Mouse (Mus musculus) lung, postnatal 0 days (tissue): ENCODE results near the gene Jmy. TPM values are rescaled to one million over a fixed set of nuclear protein-coding genes. Genes with fewer than 3 reads are reported as not detected.

Experiments
- ATAC-seq: fragments of 200-750 bp; cut with Nextera tagmentation; 2 replicates; pipeline ENCODE4 v1.8.0; 2017; ENCODE audit warnings: moderate library complexity
- DNase-seq: peaks from one replicate; pipeline ENCODE4 v3.0.0-alpha.2; 2016; ENCODE audit warnings: low spot score
- H3K27ac ChIP-seq: fragments of 300-500 bp; sonication (generic); 2 replicates; pipeline ENCODE4 v1.5.1; 2014; ENCODE audit warnings: antibody characterized with exemption, mild to moderate bottlenecking, low read length, mixed read lengths
- H3K27me3 ChIP-seq: fragments of 300-500 bp; sonication (generic); replicated peaks from 2 replicates; pipeline ENCODE4 v1.6.1; 2014; ENCODE audit warnings: low read length, mixed read lengths; ENCODE audit not compliant: insufficient read depth
- H3K36me3 ChIP-seq: fragments of 300-500 bp; sonication (generic); 2 replicates; pipeline ENCODE4 v1.6.1; 2014; ENCODE audit warnings: low read length, mixed read lengths; ENCODE audit not compliant: insufficient read depth
- H3K4me1 ChIP-seq: fragments of 300-500 bp; sonication (generic); 2 replicates; pipeline ENCODE4 v1.6.1; 2014; ENCODE audit warnings: antibody characterized with exemption, low read depth, low read length, mixed read lengths; ENCODE audit not compliant: insufficient read depth
- H3K4me2 ChIP-seq: fragments of 300-500 bp; sonication (generic); replicated peaks from 2 replicates; pipeline ENCODE4 v1.6.1; 2014; ENCODE audit warnings: low read depth, mild to moderate bottlenecking, low read length, moderate library complexity, mixed read lengths
- H3K4me3 ChIP-seq: fragments of 300-500 bp; sonication (generic); 2 replicates; pipeline ENCODE4 v1.5.1; 2014; ENCODE audit warnings: low read depth, low read length
- H3K9ac ChIP-seq: fragments of 300-500 bp; sonication (generic); replicated peaks from 2 replicates; pipeline ENCODE4 v1.6.1; 2014; ENCODE audit warnings: low read depth, mild to moderate bottlenecking
- H3K9me3 ChIP-seq: fragments of 300-500 bp; sonication (generic); 2 replicates; pipeline ENCODE4 v1.6.1; 2016; ENCODE audit warnings: low read length, mixed read lengths
- CTCF ChIP-seq: IDR thresholded peaks from 2 replicates; pipeline ENCODE4 v1.5.1; 2016; ENCODE audit warnings: antibody characterized with exemption, mild to moderate bottlenecking
- EP300 ChIP-seq: IDR thresholded peaks from 2 replicates; pipeline ENCODE4 v1.6.1; 2016; ENCODE audit warnings: antibody characterized with exemption, mild to moderate bottlenecking, control low read depth
- WGBS: fragments of 180-500 bp; shearing (Covaris S2); extraction: QIAGEN DNeasy Blood & Tissue Kit; methylation state at CpG from one replicate; pipeline ENCODE4 v1.1.7; 2014; 5-methylcytosine and 5-hydroxymethylcytosine counted together
- polyA plus RNA-seq: library from polyadenylated mRNA; unstranded; fragments of >200 nt; fragmentation: Nextera tagmentation; extraction: Ambion mirVana; gene quantifications from 2 replicates; pipeline ENCODE4 v1.2.1, GENCODE M21; 2015

The Jmy gene
- polyA plus RNA-seq, 1 experiment from 2014 or later, result 8.3 TPM

DNA sequence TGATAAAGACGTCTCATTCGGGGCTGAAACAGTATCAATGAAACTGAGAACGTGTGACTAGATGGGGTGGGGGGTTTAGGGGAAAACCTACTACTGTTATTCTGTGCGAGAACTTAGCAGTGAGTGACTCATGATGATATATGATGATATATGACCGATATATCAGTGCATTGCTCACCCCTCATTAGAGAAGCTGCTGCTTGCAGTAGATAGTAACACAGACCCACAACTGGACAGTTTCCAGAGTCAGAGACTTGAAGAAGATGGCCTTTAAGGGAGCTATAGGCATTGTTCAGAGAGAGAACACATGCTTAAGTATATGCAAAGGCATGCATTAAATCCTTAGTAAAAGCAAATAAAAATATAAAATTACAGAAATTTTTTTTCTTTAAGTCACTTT, 92.8 kb downstream of the Jmy start:
- H3K4me2 ChIP-seq, result no peak overlapping the region
- 71% methylated on average over 5 of the region's 5 CpGs for WGBS
- H3K9me3 ChIP-seq, result no peaks in the 10 kb centered on the region
- ATAC-seq (no peak), DNase-seq (no peak)
- no peaks in the 10 kb centered on the region for H3K27me3 ChIP-seq
- no peak overlapping the region for H3K9ac ChIP-seq
- no peaks in the 10 kb centered on the region for H3K4me1 ChIP-seq
- no peak overlapping the region for H3K4me3 ChIP-seq
- TF ChIP-seq CTCF (no peak), EP300 (no peak)
- no peak overlapping the region for H3K27ac ChIP-seq
- no peaks in the 10 kb centered on the region for H3K36me3 ChIP-seq

- WGBS, result 74% methylated on average over 7 of the region's 7 CpGs
- no peak for DNase-seq
Observed at GRCm38 (mm10) chr13:93401947-93402346, 97.7 kb downstream of the Jmy start.

GRCm38 (mm10) chr13:93399710-93400216, 99.8 kb downstream of the Jmy start:
- Histone ChIP-seq H3K9ac (no peak overlapping the region), H3K4me3 (no peak overlapping the region), H3K27me3 (no peaks in the 10 kb centered on the region), H3K4me1 (no peaks in the 10 kb centered on the region), H3K4me2 (no peak overlapping the region), H3K36me3 (no peaks in the 10 kb centered on the region), H3K9me3 (no peaks in the 10 kb centered on the region), H3K27ac (no peak overlapping the region)
- DNase-seq (no peak), ATAC-seq (no peak)
- 92% methylated on average over 5 of the region's 5 CpGs for WGBS
- TF ChIP-seq EP300 (no peak), CTCF (no peak)

More at GRCm38 (mm10) chr13:93401947-93402346, 97.7 kb downstream of the Jmy start:
- Histone ChIP-seq H3K27ac (no peak overlapping the region), H3K4me1 (no peaks in the 10 kb centered on the region), H3K4me2 (no peak overlapping the region), H3K9ac (no peak overlapping the region), H3K9me3 (no peaks in the 10 kb centered on the region), H3K27me3 (no peaks in the 10 kb centered on the region), H3K4me3 (no peak overlapping the region), H3K36me3 (no peaks in the 10 kb centered on the region)
- no peak for ATAC-seq
- TF ChIP-seq CTCF, result no peak
- no peak for TF ChIP-seq EP300

GRCm38 (mm10) chr13:93389242-93389625, 110.4 kb downstream of the Jmy start:
- ATAC-seq (no peak; the same call in 1 of the 2 replicates), DNase-seq (peak; percentile 46)
- Histone ChIP-seq H3K4me3 (no peak overlapping the region), H3K4me1 (no peaks in the 10 kb centered on the region), H3K9ac (no peak overlapping the region), H3K36me3 (no peaks in the 10 kb centered on the region), H3K27me3 (no peaks in the 10 kb centered on the region), H3K9me3 (no peaks in the 10 kb centered on the region), H3K27ac (no peak overlapping the region), H3K4me2 (no peak overlapping the region)
- WGBS, result 42% methylated on average over 2 of the region's 2 CpGs
- no peak for TF ChIP-seq CTCF
- TF ChIP-seq EP300, result no peak

DNA sequence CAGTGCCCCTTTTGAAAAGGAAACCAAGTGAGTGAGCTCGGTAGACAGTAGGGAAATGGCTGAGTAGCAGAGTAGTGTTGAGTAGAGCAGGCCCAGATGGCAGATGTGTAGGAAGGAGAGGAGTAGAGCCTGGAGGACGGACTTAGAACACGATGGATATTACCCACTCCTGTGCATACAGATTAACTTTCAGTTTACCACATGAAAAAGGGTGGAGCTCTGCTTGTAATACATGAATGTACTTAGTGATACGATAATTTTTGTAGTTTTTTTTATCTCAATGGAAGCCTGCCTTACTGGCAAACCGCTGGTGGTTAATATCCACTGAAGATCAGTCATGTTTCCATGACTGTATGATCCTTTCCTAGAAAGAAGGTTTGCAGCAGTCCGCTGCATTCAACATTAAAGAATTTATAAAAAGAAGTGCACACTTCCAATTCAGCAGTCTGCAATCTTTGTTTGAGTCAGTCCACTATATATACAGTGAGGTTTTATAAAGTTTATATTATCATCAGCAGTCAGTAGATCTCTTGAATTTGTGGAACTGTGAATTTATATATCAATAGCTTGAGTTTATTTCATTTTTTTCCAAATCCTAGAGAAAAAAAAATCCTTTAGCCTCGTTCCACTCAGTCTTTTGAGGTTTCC, 110.9 kb downstream of the Jmy start:
- Histone ChIP-seq H3K4me3 (no peak overlapping the region), H3K9me3 (no peaks in the 10 kb centered on the region), H3K4me2 (no peak overlapping the region; the same call in 1 of the 2 replicates), H3K27ac (no peak overlapping the region), H3K36me3 (no peaks in the 10 kb centered on the region), H3K27me3 (no peaks in the 10 kb centered on the region), H3K9ac (no peak overlapping the region), H3K4me1 (no peaks in the 10 kb centered on the region)
- DNase-seq, result peak; percentile 26
- ATAC-seq, result peak; percentile 35; the same call in 1 of the 2 replicates
- WGBS, result 48% methylated on average over 7 of the region's 7 CpGs
- TF ChIP-seq EP300 (no peak), CTCF (no peak)

GRCm38 (mm10) chr13:93387440-93387839, 112.2 kb downstream of the Jmy start:
- ATAC-seq (no peak), DNase-seq (no peak)
- Histone ChIP-seq H3K9me3 (no peaks in the 10 kb centered on the region), H3K9ac (no peak overlapping the region), H3K4me3 (no peak overlapping the region), H3K27ac (no peak overlapping the region), H3K4me1 (no peaks in the 10 kb centered on the region), H3K36me3 (no peaks in the 10 kb centered on the region), H3K4me2 (no peak overlapping the region), H3K27me3 (no peaks in the 10 kb centered on the region)
- TF ChIP-seq CTCF (no peak), EP300 (no peak)
- WGBS, result 88% methylated on average over 5 of the region's 5 CpGs
